Mouse (Mus musculus) neural tube, embryonic 13.5 days (tissue): ENCODE data around the gene Rasgrp2. TPM values are rescaled to one million over a fixed set of nuclear protein-coding genes. Genes with fewer than 3 reads are reported as not detected.

Source experiments
- ATAC-seq: fragments of 200-750 bp; cut with Nextera tagmentation; 2 replicates; pipeline ENCODE4 v1.8.0; 2017; ENCODE audit warnings: low read depth, mild to moderate bottlenecking, moderate TSS enrichment, moderate library complexity
- H3K27ac ChIP-seq: fragments of 300-500 bp; sonication (generic); replicated peaks from 2 replicates; pipeline ENCODE4 v1.5.1; 2015; ENCODE audit warnings: moderate library complexity, mild to moderate bottlenecking, inconsistent platforms
- H3K27me3 ChIP-seq: fragments of 300-500 bp; sonication (generic); 2 replicates; pipeline ENCODE4 v1.6.1; 2015; ENCODE audit warnings: mild to moderate bottlenecking, inconsistent platforms
- H3K36me3 ChIP-seq: fragments of 300-500 bp; sonication (generic); 2 replicates; pipeline ENCODE4 v1.6.1; 2015; ENCODE audit warnings: mild to moderate bottlenecking, inconsistent platforms
- H3K4me1 ChIP-seq: fragments of 300-500 bp; sonication (generic); replicated peaks from 2 replicates; pipeline ENCODE4 v1.6.1; 2015; ENCODE audit warnings: inconsistent platforms
- H3K4me2 ChIP-seq: fragments of 300-500 bp; sonication (generic); 2 replicates; pipeline ENCODE4 v1.6.1; 2015; ENCODE audit warnings: inconsistent platforms, mild to moderate bottlenecking, moderate library complexity
- H3K4me3 ChIP-seq: fragments of 300-500 bp; sonication (generic); 2 replicates; pipeline ENCODE4 v1.5.1; 2015; ENCODE audit warnings: mild to moderate bottlenecking, inconsistent platforms
- H3K9ac ChIP-seq: fragments of 300-500 bp; sonication (generic); 2 replicates; pipeline ENCODE4 v1.6.1; 2015; ENCODE audit warnings: moderate library complexity, mild to moderate bottlenecking, inconsistent platforms
- H3K9me3 ChIP-seq: fragments of 300-500 bp; sonication (generic); 2 replicates; pipeline ENCODE4 v1.6.1; 2016; ENCODE audit warnings: inconsistent platforms
- WGBS: fragments of 180-500 bp; shearing (Covaris S2); methylation state at CpG from one replicate; pipeline ENCODE4 v1.1.7; 2015; 5-methylcytosine and 5-hydroxymethylcytosine counted together
- polyA plus RNA-seq: library from polyadenylated mRNA; unstranded; fragments of >200 nt; fragmentation: Nextera tagmentation; extraction: Ambion mirVana; gene quantifications from 2 replicates; pipeline ENCODE4 v1.2.1, GENCODE M21; 2015

The Rasgrp2 gene
- 44.1 and 49.9 TPM in 2 replicates for polyA plus RNA-seq

DNA sequence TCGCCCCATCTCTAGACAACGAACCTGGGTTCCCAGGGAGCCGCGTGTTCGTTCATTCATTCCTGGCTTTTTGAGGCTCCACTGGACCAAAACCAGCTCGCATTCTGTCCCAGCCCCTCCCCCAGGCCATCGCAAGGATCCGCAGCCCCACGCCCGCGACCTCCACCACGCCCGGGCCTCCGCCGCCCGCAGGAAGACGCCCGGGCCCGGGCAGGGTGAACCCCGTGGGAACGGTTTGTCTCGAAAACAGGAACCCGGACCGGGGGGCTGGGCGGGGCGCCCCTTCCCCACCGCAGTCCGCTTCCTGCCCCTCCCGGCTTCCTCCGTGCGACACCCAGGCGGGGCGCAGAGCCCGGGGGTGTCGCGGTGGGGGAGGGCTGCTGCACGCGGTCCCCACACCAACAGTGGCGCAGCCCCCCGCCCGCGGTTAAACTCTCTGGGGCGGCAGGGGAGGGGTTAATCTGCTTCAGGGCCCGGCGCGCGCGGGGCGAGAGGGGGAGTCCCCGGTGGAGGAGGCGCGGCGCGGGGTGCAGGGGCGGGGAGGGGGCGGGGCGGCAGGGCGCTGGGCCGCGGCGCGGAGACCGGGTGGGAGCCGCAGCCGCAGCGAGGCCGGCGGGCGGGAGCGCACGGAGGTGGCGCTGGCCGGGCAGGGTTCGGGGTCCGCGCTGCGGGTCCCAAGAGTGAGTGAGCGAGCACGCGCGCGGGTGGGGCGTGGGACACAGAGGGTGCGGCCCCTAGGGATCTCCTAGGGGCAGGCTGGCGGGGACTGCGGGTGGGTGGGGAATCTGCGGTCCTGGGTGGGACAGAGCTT lies at the start of gene Rasgrp2:
Rasgrp2 (plus strand) TSS at position 56 of the 811 bp plus-strand sequence.
- Histone ChIP-seq H3K4me1 (peaks cover 49% of the 10 kb centered on the region), H3K36me3 (no peaks in the 10 kb centered on the region), H3K4me2 (peak within 1 kb of the TSS; percentile 98), H3K27ac (peak within 1 kb of the TSS; percentile 81), H3K4me3 (peak within 1 kb of the TSS; percentile 63), H3K9me3 (no peaks in the 10 kb centered on the region), H3K27me3 (peaks cover 34% of the 10 kb centered on the region), H3K9ac (peak within 1 kb of the TSS; percentile 83)
- WGBS, result under 1% methylated on average over 66 of the region's 87 CpGs
- ATAC-seq, result peak; percentile 51

DNA sequence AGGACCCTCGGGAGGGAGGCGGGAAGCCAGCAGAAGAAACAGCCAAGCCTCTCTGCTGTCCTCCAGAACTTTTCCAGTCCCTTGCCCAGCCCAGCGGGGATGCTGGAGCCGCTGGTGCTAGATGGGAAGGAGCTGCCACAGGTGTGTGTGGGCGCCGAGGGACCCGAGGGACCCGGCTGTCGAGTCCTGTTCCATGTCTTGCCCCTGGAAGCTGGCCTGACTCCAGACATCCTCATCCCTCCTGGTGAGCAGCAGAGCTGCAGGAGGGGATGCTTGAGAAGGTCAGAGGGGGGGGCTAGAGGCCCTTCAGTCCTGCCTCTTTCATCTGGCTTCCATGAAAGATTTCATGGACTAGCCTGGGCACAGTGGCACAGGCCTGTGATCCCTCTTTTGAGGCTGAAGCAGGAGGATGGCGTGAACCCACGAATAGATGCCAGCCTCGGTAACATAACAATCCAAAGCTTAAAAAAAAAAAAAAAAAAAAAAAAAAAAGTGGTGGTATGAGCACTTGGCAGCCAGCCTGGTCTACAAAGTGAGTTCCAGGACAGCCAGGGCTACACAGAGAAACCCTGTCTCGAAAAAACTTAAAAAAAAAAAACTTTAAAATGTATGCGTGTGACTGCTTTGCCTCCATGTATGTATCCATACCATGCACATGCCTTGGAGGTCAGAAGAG lies 47.6 kb upstream of the Rasgrp2 start:
- WGBS, result 68% methylated on average over 14 of the region's 14 CpGs
- Histone ChIP-seq H3K36me3 (peaks cover 73% of the 10 kb centered on the region), H3K9ac (no peak overlapping the region), H3K4me2 (no peak overlapping the region), H3K27me3 (no peaks in the 10 kb centered on the region), H3K4me1 (no peaks in the 10 kb centered on the region; the same call in 1 of the 2 replicates), H3K9me3 (no peaks in the 10 kb centered on the region), H3K27ac (no peak overlapping the region), H3K4me3 (no peak overlapping the region)
- no peak for ATAC-seq

DNA sequence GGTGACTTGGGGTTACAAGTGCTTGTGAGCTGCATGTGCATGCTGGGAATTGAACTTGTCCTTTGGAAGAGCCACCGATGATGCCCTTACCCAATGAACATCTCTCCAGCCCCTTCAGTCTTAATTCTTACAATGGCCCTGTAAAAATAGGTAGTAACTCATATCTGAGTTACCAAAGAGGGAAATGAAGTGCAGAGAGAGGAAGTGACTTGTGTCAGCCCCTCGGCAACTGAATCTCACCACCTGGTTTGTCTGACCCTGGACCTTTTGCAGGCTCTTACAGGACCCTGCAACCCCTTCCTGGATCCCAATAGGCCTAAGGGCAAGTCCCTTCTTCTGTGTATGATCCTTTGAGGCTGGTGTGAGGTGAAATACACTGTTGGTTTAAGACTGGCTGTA lies 47.0 kb upstream of the Rasgrp2 start:
- Histone ChIP-seq H3K36me3 (peaks cover 68% of the 10 kb centered on the region), H3K4me1 (no peaks in the 10 kb centered on the region; the same call in 1 of the 2 replicates), H3K27ac (no peak overlapping the region), H3K4me3 (no peak overlapping the region), H3K27me3 (no peaks in the 10 kb centered on the region), H3K4me2 (no peak overlapping the region), H3K9ac (no peak overlapping the region), H3K9me3 (no peaks in the 10 kb centered on the region)
- 86% methylated on average over 2 of the region's 2 CpGs for WGBS
- no peak for ATAC-seq

DNA sequence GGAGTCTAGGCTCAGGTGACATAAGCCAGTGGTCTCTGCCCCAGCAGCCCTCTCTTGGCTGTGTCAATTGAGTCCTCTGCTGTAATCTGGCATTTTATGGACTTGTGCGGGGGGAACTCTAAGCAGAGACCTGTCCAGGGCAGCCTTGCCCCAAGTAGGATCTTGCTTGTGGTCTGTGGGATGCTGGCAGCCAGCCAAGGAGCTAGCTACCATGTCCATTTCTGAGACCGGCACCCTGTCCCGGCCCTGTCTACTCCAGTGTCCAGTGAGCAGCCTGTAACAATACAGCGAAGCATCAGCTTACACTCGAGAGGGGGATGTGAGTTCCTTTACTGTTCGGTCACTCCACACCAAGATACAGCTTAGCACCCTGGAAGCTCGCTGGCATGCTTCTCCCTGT lies 45.1 kb upstream of the Rasgrp2 start:
- Histone ChIP-seq H3K27me3 (no peaks in the 10 kb centered on the region), H3K9me3 (no peaks in the 10 kb centered on the region), H3K4me1 (no peaks in the 10 kb centered on the region; the same call in 1 of the 2 replicates), H3K27ac (no peak overlapping the region), H3K36me3 (peaks cover 49% of the 10 kb centered on the region), H3K4me3 (no peak overlapping the region), H3K4me2 (no peak overlapping the region), H3K9ac (no peak overlapping the region)
- 88% methylated on average over 7 of the region's 7 CpGs for whole genome bisulfite sequencing
- ATAC-seq, result no peak

DNA sequence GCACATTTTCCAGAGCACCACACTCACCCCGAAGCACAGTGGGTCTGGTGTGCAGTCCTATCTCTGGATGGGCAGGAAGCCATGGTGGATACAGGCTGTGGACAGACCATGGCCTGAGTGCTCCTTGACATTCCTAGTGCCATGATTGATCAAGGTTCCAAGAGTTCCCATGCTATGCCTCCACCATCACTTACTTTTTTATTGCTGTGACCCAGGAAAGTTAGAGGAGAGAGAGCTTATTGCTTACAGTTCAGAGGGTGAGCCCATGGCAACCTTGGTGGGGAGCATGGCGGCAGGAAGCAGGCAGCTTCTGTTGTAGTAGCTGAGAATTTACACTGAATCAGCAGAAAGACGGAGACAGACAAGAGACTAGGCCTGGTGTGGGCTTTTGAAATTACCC lies 37.8 kb upstream of the Rasgrp2 start:
- no peak for ATAC-seq
- no peak overlapping the region for H3K4me2 ChIP-seq
- H3K36me3 ChIP-seq, result peaks cover 18% of the 10 kb centered on the region
- WGBS, result 93% methylated on average over 3 of the region's 3 CpGs
- H3K27ac ChIP-seq, result no peak overlapping the region
- no peak overlapping the region for H3K4me3 ChIP-seq
- H3K9me3 ChIP-seq, result no peaks in the 10 kb centered on the region
- no peaks in the 10 kb centered on the region for H3K27me3 ChIP-seq
- peaks cover 26% of the 10 kb centered on the region for H3K4me1 ChIP-seq
- no peak overlapping the region for H3K9ac ChIP-seq

DNA sequence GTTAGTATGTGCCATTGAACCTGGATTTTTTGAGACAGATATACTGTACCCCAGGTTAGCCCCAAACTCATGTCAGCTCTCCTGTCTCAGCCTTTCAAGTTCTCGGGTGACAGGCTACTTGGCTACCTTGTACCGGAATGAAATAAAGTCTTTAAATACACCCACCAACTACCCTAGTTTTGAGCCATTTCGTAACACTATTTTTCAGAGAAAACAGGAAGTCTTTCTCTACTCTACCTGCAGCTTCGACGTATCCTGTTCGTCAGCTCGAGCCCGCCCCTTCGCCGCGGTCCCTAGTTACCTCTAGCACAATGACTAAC lies 36.1 kb upstream of the Rasgrp2 start:
- 3% methylated on average over 11 of the region's 11 CpGs for WGBS

DNA sequence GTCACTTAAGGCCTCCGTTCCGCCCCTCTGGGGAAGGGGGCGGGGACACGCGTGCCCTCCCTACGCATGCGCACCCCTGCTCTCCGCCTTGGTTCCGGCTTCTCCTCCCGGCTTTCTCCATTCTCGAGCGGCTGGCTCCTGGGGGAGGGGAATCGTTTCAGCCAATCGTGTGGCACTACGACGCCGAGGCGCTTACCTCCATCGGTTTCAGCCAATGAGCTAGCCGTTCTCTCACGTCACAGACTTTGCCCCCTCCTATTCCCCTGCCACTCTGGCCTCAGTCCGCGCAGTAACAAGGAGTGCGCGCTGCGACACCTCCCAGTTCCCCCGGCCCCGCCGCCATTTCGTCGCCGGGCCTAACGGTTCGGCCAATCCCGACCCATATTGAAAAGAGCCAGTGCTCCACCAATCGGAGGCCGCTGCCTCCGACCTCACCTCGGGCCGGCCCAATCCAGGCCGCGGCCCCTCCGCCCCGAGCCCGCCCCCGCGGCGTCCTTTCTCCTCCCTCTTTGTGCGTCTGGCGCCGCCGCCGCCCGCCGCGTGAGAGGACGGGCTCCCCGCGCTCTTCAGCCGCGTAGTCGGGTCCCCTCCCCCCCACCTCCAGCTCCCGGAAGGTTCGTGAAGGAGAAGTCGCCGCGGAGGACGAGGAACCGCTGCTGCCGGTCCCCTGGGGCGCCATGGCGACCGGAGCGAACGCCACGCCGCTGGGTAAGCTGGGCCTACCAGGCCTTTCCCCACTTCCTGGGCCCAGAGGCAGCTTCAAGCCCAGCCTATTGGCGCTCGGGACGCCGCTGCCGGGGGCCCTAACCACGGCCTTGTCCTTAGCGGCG lies 35.5 kb upstream of the Rasgrp2 start, which contains the start of gene Sf1:
Sf1 (plus strand) TSS at position 280 of the 830 bp plus-strand sequence.
- H3K27me3 ChIP-seq, result no peaks in the 10 kb centered on the region
- ATAC-seq, result peak; percentile 99
- H3K9ac ChIP-seq, result peak within 1 kb of the TSS; percentile 98
- H3K4me2 ChIP-seq, result peak within 1 kb of the TSS; percentile 87
- peak within 1 kb of the TSS; percentile 99 for H3K4me3 ChIP-seq
- peak within 1 kb of the TSS; percentile 99 for H3K27ac ChIP-seq
- H3K4me1 ChIP-seq, result peaks cover 39% of the 10 kb centered on the region
- 1% methylated on average over 84 of the region's 85 CpGs for WGBS
- no peaks in the 10 kb centered on the region for H3K9me3 ChIP-seq
- peaks cover 41% of the 10 kb centered on the region for H3K36me3 ChIP-seq

More for the DNA sequence above, 36.1 kb upstream of the Rasgrp2 start:
- H3K27ac ChIP-seq, result peak overlapping the region; percentile 99
- no peaks in the 10 kb centered on the region for H3K9me3 ChIP-seq
- peak overlapping the region; percentile 60 for H3K9ac ChIP-seq
- H3K4me3 ChIP-seq, result peak overlapping the region; percentile 99
- peaks cover 39% of the 10 kb centered on the region for H3K4me1 ChIP-seq
- ATAC-seq, result no peak
- H3K36me3 ChIP-seq, result peaks cover 35% of the 10 kb centered on the region
- H3K4me2 ChIP-seq, result peak overlapping the region; percentile 60
- H3K27me3 ChIP-seq, result no peaks in the 10 kb centered on the region

DNA sequence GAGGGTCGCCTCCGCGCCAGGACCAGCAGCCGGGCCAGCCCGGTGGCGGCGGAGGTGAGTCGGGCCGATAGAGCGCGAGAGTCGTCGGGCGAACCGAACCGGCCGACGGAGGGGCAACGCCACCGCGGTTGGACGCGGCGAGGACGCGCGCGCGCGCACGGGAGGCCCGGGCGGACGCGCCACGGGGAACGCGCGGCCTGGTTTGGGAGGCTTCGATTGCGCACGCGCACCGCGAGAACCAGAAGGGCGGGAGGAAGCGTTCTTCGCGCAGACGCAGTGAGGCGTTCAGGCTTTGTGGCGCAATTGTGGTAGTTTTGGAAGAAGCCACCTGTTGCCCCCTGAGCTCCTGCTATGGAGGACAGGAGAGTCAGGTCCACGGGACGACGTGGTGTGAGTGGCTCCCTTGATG lies 34.8 kb upstream of the Rasgrp2 start:
- peaks cover 47% of the 10 kb centered on the region for H3K36me3 ChIP-seq
- 1% methylated on average over 55 of the region's 55 CpGs for WGBS
- peak overlapping the region; percentile 98 for H3K9ac ChIP-seq
- H3K27ac ChIP-seq, result peak overlapping the region; percentile 99
- H3K4me1 ChIP-seq, result peaks cover 39% of the 10 kb centered on the region
- peak overlapping the region; percentile 99 for H3K4me3 ChIP-seq
- no peaks in the 10 kb centered on the region for H3K27me3 ChIP-seq
- ATAC-seq, result peak; percentile 0; the same call in 1 of the 2 replicates
- H3K4me2 ChIP-seq, result peak overlapping the region; percentile 87
- no peaks in the 10 kb centered on the region for H3K9me3 ChIP-seq

DNA sequence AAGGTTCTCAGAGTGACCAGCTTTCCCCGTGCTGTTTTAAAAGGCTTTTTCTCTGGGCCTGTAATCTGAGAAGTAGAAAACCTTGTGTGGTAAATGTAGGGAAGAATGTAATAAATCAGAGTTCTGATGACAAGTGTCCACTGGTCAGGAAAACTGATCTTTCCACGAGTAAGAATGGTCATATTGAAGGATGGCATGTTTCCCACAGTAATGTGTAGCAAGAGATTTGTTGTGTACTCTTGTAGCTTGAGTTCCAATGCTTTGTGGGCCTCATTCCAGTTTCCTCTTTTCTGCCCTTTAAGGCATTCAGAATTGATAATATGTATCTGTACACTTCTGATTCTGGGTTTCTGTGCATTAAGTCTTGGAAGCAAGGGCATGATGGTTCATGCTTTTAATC lies 34.3 kb upstream of the Rasgrp2 start:
- WGBS, result 0% methylated on average over 2 of the region's 2 CpGs
- Histone ChIP-seq H3K4me2 (peak overlapping the region; percentile 87), H3K9me3 (no peaks in the 10 kb centered on the region), H3K27me3 (no peaks in the 10 kb centered on the region), H3K27ac (peak overlapping the region; percentile 99; the same call in 1 of the 2 replicates), H3K36me3 (peaks cover 49% of the 10 kb centered on the region), H3K4me3 (peak overlapping the region; percentile 99), H3K9ac (peak overlapping the region; percentile 98), H3K4me1 (peaks cover 39% of the 10 kb centered on the region)
- ATAC-seq, result no peak

DNA sequence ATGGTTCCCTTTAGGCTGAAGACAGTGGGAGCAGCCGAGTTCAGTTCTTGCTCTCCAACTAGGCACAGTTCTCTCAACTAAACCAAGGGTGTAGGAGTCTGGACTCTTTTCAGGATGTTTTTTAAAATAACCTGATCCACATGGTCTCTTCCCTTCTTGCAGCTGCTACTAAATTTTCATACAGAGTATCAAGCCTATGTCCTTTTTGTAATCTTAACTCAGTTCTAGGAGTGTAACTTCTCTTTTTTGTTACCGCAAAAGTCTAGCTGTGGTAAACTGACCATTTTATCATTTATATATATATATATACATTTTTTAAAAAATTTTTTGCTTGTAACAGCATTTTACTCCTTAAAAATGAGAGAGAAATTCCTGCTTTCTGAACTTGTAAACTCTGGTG lies 29.0 kb upstream of the Rasgrp2 start:
- 84% methylated on average over 2 of the region's 2 CpGs for WGBS
- peaks cover 95% of the 10 kb centered on the region for H3K36me3 ChIP-seq
- no peaks in the 10 kb centered on the region for H3K9me3 ChIP-seq
- no peak overlapping the region for H3K27ac ChIP-seq
- no peak for ATAC-seq
- H3K4me1 ChIP-seq, result peaks cover 24% of the 10 kb centered on the region
- H3K9ac ChIP-seq, result no peak overlapping the region
- no peaks in the 10 kb centered on the region for H3K27me3 ChIP-seq
- no peak overlapping the region for H3K4me2 ChIP-seq
- no peak overlapping the region for H3K4me3 ChIP-seq

DNA sequence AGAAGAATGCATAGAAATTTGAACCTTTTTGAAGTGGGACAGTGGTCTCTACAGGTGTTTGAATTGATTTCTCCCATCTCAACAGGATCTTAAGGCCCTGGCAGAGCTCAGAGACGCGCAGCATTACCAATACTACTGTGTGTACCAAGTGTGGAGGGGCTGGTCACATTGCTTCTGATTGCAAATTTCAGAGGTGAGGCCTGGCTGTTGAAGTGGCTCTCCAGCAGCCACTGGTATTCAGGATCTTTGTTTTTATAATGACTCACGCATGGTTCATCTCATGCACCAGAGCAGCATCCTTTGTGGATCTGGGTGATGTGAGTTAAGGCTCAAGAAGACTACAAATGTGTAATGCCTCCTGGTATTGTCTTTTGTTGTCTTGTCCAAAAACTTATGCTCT lies 26.7 kb upstream of the Rasgrp2 start:
- no peak for ATAC-seq
- H3K9me3 ChIP-seq, result no peaks in the 10 kb centered on the region

More for the DNA sequence above, 26.7 kb upstream of the Rasgrp2 start:
- Histone ChIP-seq H3K36me3 (peaks cover 97% of the 10 kb centered on the region), H3K4me1 (peaks cover 13% of the 10 kb centered on the region), H3K27ac (no peak overlapping the region), H3K27me3 (no peaks in the 10 kb centered on the region), H3K4me3 (no peak overlapping the region), H3K4me2 (no peak overlapping the region), H3K9ac (no peak overlapping the region)
- WGBS, result 92% methylated on average over 3 of the region's 3 CpGs
